Mouse (Mus musculus) neural tube, embryonic 10.5 days (tissue): Measurements from ENCODE around the gene 9130213A22Rik.

Experiments used
- DNase-seq: peaks from one replicate; pipeline ENCODE4 v3.0.0-alpha.2; 2017; ENCODE audit warnings: low spot score; ENCODE audit errors: extremely low spot score

The 9130213A22Rik gene

DNA sequence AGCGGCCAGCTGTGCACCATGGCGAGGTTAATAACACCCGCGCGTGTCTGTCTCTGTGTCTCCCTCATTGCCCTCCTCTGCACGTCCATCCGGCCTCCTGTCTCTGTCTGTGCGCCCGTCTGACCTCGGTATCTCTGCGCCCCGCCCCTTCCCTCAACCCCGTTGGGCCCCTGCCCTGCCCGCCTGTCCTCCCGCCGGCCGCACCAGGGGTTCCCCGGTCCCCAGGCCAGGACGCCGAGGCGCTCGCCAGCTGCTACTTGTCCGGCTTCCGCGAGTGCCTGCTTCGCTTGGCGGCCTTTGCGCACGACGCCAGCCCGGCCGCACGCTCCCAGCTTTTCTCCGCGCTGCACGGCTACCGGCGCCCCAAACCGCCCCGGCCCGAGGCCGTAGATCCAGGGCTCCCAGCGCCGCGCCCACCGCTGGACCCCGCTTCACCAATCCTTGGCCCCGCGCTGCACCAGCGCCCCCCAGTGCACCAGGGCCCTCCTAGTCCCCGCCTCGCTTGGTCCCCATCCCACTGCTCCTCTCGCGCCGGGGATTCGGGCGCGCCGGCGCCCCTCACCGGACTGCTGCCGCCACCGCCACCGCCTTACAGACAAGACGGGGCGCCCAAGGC, at the start of gene 9130213A22Rik:
Gene 9130213A22Rik, minus strand, starts transcription at position 254 of the 616 bp plus-strand sequence.
- peak; percentile 91 for DNase-seq

DNA sequence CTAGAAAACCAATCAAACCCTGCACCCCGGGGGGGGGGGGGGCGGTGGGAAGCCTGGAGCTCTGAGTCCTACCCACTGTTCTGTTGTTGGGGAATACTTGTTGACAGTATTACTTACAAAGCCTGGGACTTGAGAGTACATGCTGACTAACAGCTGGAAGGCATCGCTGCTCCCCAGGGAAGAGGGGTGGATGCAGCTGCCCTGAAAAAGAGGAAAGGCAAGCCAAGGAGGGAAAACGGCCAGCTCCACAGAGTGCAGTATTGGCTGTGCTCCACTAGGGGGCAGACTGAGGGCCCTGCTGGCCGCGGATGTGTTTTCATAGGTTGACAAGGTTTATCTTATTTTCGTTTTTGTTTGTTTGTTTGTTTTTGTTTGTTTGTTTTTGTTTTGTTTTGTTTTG, 49.2 kb upstream of the 9130213A22Rik start:
- DNase-seq = peak; percentile 44

DNA sequence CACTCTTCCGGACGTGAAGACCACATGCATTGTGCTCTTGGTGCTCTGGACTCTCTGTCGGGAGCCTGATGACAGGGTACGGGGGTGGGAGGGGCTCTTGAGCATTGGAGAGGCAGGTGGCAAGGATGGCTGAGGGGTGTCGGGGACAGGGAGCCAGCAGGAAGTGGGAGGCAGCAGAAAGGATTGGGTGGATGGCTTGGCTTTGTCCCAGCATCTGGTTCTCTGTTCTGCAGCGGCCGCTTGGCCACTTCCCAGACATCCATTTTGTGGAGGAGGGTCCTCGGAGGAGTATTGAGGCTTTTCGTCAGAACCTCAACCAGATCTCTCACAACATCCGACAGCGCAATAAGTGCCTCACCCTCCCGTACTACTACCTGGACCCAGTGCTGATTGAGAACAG, 46.9 kb upstream of the 9130213A22Rik start:
- no peak for DNase-seq

DNA sequence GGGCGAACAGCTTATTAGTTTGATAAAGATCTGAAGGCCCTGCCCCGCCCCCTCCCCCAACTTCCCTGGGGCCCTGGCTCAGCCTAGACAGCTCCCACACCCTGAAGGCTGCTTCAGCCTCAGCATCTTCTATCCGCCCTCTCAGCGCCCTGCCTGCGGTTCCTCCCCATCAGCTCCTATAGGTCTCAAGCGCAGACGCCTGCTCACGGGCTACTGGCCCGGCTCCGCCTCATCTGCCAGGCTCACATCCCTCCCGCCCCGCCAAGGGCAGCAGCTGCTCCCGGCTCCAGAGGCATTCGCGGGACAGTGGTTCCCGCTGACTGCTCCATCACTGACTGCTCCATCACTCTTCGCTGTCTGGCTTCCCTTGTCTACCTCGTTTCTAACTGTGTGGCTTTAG, 34.4 kb upstream of the 9130213A22Rik start, which contains the start of gene Alox12b:
Gene Alox12b, plus strand, starts transcription at position 190 of the 400 bp plus-strand sequence.
- peak; percentile 45 for DNase-seq

DNA sequence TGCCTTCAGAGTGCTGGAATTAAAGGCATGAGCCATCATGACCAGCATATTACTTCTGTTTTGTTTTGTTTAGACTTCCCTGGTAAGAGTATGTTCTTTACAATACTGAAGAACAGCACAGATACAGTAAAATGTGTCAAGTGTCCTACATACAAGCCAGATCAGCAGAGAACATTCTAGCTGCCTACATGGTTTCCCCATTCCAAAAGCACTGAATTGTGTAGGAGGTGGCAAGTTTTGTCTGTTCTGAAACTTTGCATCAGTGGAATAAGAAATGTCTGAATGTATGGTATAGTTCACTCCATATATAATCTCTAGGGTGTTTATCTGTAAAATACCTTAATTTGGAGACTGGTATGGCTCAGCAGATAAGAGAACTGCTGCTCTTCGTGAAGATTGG, 33.0 kb upstream of the 9130213A22Rik start:
- no peak for DNase-seq

DNA sequence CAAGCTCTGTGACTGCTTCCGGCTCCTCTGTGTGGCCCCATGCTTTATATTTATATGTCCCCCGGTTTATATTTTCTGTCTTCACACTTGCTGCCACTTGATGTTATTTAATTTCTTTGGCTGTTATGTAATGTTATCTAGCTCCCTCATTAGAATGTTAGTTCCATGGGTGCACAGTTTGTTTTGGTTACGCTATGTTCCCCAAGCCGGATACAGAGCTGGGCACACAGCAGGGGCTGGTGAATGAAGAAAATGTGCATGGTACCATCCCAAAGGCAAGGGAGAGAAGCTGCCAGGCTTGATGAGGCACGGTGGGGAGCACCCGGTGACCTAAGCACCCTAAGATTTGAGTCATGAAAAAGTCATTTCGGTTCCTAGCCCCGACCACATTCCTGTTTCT, 31.4 kb upstream of the 9130213A22Rik start:
- no peak for DNase-seq

DNA sequence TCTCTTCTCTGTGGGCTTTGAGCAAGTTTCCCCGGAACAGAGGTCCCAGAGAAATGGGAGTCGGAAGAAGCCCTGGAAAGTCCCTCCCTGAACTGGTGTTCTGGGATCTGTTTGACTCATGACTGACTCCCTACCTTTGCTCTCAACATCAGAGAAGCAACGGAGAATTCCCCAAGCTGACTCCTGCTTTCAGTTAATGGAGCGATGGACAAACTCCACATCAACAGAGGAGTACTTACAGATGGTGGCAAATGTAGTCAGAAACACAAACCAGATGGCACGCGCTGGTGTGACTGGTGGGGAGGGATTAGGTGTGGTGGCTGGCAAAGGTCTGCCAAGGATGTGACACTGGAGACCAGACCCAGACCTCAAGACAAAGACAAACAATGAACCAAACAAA, 28.6 kb upstream of the 9130213A22Rik start:
- DNase-seq = no peak

DNA sequence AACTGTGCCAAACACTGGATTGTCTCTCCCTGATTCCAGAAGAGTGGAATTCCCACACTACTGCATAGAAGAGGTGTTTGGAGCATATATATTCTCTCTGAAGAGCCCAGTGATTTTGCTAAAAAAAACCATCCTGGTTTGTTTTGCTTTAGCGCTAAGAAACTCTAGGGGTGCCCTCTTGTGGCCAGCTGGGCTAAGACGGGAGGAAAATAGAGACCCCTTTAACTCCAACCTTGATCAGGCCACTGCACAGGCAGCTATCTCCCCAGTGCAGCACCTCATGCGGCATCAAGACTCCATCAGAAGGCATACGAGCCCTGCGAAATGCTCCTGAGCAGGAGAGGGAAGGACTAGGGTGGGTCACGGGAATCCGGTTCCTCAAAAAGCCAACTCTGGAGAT, 28.1 kb upstream of the 9130213A22Rik start:
- DNase-seq = peak; percentile 61

DNA sequence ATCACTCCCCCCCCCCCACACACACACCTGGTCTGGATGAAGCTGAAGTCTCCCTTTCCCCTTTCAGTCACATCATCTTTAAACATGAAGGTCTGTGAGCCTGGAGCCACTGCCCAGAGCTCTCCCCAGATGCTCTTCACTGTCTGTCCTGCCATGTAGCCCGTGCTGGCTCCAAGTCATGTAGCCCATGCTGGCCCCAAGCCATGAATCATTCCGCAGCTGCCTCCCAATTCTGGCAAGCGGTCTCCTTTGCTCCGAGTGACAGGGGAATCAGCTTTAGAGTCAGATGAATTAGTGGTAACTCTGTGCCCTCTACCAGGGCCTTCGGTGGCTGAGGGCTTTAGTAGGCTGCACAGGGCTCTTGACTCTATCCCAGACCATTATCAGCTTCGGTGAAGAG, 27.3 kb upstream of the 9130213A22Rik start:
- DNase-seq = no peak

DNA sequence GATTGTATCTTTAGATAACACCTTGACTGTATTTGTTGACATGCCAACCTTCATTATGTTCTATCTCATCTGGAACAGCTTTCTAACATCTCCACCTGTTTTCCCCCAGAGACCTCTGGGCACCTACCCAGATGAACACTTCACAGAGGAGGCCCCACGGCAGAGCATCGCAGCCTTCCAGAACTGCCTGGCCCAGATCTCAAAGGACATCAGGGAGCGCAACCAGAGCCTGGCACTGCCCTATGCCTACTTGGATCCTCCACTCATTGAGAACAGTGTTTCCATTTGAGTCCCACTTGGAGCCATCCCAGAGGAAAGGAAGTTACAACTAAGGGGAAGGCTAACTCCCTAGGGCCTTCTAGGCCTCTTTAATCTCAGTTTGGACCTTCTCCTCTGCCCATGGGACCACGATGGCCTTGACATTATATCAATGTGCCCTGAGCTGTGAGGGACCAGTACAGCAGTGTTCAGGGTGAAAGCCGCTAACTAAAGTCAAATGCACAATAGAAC, 26.1 kb upstream of the 9130213A22Rik start:
- no peak for DNase-seq

DNA sequence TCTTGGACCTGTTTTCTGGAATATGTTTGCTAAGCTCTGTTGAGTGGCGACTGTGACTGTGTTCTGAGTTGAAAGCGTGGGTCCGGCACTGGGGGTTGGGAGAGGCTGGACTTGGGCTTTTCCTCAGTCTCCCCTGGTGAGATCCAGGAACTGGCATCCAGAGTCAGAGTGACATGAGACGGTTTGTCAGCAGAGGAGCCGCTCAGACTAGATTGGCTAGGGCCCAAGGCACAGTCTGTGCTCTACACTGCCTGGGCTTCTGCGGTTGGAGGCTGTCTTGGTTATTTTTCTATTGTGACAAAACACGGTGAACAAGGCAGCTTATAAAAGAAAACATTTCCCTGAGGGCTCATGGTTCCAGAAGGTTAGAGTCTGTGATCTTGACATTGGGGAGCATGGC, 25.2 kb upstream of the 9130213A22Rik start:
- DNase-seq = no peak

DNA sequence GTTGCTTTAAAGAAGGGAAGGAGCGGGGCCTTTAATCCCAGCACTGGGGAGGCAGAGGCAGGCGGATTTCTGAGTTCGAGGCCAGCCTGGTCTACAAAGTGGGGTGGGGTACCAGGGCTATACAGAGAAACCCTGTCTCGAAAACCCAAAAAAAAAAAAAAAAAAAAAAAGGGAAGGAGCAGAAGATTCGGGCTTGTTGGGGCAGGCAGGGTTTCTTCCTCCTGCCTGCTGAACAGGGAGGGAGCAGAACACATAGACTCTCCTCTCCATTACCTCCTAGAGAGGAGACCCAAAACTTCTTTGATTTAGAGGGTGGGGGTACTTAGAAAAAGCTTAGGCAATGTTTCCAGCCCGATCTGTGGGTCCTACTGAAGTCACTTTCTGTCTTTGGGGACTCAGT, 13.0 kb upstream of the 9130213A22Rik start:
- DNase-seq = no peak

DNA sequence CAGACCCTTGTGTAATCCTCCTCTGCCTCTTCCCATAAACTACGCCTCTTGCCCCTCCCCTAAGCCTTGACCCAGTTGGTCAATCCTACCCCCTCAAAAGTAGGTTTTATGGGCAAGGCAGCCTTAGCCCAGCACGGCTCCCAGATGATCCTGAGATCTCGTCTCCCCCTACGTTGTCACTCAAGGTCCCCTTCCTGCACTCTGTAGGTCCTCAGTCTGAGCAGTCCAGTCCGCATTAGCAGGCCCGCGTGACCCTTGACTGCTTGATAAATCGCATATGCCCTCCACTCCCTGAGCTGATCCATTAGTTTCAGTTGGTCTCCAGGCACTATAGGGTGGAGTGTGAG, 12.2 kb upstream of the 9130213A22Rik start:
- DNase-seq = no peak

DNA sequence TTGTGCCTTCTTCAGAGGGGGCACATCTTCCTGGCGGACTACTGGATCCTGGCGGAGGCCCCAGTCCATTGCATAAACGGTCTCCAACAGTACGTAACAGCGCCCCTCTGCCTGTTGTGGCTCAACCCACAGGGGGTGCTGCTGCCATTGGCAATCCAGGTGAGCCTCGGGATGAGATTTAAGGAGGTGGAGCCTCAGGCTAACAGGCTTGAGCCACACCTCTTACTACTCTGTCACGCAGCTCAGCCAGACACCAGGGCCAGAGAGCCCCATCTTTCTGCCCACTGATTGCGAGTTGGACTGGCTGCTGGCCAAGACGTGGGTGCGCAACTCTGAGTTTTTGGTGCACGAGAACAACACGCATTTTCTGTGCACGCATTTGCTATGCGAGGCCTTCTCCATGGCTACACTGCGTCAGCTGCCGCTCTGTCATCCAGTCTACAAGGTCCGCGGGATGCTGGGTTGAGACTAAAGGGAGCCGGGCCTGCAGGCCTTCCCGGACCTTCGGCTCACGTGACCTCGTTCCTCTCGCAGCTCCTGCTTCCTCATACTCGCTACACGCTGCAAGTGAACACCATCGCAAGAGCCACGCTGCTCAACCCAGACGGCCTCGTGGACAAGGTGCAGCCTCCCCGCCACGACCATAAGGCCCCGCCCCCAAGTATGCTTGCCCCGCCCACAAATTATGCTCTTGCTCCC, 11.7 kb upstream of the 9130213A22Rik start:
- peak; percentile 61 for DNase-seq

DNA sequence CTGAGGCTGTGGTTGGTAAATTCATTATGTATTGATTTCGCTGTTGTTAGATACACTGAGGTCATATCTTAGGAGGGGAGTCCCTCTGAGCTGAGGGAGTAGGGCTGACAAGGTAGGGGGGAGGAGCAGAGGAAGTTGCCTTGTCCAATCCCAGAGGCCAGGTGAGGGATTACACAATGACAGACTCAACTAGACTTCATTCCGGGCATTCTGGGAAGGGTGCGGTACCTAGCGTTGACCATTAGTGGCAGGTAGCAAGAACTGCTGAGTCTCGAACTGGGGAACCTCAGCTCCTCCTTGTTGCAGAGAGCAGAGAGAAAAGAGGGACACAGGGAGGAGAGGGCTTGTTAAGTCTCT, 11.2 kb upstream of the 9130213A22Rik start:
- no peak for DNase-seq

DNA sequence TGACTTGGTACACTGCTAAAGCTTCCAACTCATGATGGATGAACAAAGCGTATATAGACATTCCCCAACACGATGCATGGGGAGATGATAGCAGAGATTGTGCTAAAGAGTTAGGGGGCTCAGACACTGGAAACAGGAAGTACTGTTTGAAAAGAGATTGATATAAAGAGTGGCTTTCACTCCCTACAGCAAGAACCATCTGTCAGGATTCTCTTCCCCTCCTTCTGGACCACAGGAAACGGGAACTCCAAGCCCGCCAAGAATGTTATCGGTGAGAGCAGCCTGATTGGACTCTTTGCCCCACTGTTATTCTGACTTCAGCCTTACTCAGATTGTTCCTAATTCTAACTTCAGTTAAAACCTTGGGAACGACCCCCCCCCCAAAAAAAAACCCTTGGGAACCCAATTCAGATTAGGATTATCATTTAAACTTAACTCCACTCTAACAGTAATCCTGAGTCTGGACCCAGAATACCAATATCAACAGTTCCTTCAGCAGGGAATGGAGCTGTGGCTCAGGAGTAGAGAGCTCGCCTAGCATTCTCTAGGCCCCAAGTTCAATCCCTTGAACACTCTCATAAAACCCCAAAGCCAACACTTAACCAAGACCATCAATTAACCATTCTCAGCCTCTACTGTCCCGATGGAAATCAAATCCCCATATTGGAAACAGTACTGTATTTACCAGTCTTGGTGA, 6.2 kb upstream of the 9130213A22Rik start:
- no peak for DNase-seq

DNA sequence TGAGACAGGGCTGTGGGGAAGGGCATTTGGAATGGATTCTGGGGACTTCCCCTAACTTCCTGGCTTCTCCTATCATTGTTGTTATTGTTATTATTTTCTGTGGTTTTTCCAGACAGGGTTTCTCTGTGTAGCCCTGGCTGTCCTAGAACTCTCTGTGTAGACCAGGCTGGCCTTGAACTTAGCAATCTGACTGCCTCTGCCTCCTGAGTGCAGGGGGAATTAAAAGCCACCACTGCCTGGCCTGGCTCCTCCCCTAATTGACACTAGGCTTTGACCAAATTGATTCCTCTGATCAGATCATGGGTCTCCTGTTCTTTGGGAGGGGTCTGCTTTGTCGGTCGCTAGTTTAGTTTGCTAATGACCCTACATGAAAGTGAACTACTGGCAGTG, 4.3 kb upstream of the 9130213A22Rik start:
- DNase-seq = no peak

DNA sequence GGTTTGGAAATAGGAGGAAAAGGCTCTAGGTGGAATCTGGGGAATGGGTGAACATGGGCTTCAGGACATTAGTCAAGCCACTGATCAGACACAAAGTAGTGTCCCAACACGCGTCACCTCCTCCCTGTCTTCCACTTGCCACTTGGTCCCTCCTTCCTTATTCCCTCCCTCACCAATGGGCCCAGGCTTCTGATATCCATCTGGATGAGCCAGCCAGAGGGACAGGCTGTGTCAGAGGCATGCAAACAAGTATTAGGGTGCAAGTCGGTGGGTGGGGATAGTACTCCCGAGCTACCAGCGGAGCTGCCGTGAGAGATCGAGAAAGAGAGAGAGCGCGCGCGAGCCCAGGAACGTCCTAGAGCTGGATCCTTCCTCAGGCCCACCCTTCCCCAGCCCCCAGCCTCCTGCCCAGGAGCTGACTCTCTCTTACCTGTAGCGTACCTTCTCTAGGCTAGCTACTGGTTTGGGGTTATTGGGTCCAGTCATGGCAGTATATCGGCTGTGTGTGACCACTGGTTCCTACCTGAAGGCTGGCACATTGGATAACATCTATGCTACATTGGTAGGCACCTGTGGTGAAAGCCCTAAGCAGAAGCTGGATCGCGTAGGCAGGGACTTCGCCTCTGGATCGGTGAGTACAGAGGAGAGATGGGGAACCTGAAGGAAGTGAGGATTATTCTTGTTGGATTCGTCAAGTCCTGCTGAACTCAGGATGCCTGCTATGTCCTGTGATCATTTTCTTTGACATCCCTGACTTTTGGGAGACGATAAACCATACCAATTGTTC, 3.7 kb upstream of the 9130213A22Rik start:
- peak; percentile 31 for DNase-seq

DNA sequence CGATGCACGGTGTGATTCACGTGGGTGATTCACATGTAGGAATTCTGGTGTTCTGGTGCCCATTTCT, 3.3 kb upstream of the 9130213A22Rik start, which contains the start of gene Aloxe3:
Gene Aloxe3, plus strand, starts transcription at position 45 of the 67 bp plus-strand sequence.
- no peak for DNase-seq

DNA sequence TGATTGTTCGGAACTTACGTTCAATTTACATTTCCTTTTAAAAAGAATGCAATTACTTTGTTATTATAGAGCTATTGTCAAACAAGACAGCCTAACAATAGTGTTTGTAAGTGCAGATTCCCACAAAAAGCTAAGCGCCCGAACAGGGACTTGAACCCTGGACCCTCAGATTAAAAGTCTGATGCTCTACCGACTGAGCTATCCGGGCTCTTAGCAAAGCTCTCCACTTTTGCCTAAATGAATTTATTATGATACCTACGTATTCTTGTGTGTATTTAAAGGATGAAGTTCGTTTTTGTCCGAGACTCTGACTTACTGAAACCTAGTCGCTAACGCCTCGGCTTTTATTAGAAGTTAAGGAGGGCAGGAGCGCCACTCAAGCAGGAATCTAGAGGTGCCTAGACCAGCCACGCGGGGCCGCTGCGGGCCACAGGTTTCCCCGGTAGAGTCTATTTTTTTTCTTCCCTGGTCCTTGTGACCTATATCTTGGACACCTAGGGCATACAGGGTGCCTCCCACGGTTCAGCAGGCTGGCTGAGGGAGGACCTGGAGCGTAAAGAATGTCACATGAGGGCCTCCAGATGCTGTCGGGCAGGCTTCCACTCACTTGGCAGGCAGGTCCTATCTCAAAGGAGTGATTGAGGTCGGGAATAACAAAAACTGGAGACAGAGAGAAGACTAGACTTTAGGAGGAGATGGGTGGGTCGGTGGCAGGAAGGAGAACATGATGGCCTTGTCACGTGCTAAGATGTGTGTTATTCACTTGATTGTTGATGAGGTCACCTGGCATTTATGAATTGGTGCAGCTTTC, 2.9 kb upstream of the 9130213A22Rik start:
- peak; percentile 84 for DNase-seq

DNA sequence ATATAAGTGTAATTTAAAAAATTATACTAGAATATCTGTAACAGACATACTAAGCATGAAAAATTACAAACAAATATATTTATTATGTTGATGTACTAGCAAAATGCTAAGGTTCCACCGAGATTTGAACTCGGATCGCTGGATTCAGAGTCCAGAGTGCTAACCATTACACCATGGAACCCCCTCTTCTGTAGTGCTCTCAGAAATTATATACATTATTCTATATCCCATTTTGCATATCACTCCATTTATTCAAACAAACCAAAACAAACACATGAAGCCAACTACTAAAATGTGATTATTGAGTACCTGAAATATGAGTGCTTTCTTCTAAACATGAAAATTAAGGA, 2.1 kb upstream of the 9130213A22Rik start:
- peak; percentile 57 for DNase-seq
